Mouse (Mus musculus) CD4-positive naive resting alpha-beta T cell, adult 57 days (primary cell): ENCODE data around the gene Adra1d. TPM values are rescaled to one million over a fixed set of nuclear protein-coding genes. Genes with fewer than 3 reads are reported as not detected.

Experiments
- total RNA-seq: library from RNA; stranded (reverse); gene quantifications from one replicate; pipeline ENCODE4 v1.2.4, GENCODE M21; 2023

The Adra1d gene
- total RNA-seq = not detected

GRCm38 (mm10) chr2:131561891-131562585 lies at the start of gene Adra1d:
Gene Adra1d (minus strand): TSS chr2:131562283.

Other genes starting within 250 kb of the Adra1d start
- gene Rnf24, start 209.4 kb downstream of the Adra1d start, total RNA-seq = 2.4 TPM
- 26.7 TPM for gene Smox, start 70.8 kb downstream of the Adra1d start, total RNA-seq